Mouse (Mus musculus) WW6 (cell line): ENCODE measurements around the gene Gm14147.
"Not testable (repeated sequence)": the region's sequence is repeated elsewhere in the genome, so short reads cannot be mapped to it uniquely, and the experiment has no call there.

ENCODE experiments used
- DNase-seq: peaks from one replicate; pipeline ENCODE4 v3.0.0-alpha.2; 2013; ENCODE audit warnings: low read depth, low spot score

Gm14147 gene

GRCm38 (mm10) chr2:151097945-151098344, at the start of gene Gm14147:
Gene Gm14147 (plus strand): TSS chr2:151098245.
- DNase-seq = not testable (repeated sequence)

GRCm38 (mm10) chr2:151056637-151057036, 41.4 kb upstream of the Gm14147 start:
- DNase-seq = no peak

- not testable (repeated sequence) for DNase-seq
Observed at GRCm38 (mm10) chr2:151092250-151092649, 5.8 kb upstream of the Gm14147 start, which contains the start of gene Gm14151. Gene Gm14151 (minus strand): TSS chr2:151092350.
